ENCODE assay signal across 13 mouse cellular contexts in the genomic region with DNA sequence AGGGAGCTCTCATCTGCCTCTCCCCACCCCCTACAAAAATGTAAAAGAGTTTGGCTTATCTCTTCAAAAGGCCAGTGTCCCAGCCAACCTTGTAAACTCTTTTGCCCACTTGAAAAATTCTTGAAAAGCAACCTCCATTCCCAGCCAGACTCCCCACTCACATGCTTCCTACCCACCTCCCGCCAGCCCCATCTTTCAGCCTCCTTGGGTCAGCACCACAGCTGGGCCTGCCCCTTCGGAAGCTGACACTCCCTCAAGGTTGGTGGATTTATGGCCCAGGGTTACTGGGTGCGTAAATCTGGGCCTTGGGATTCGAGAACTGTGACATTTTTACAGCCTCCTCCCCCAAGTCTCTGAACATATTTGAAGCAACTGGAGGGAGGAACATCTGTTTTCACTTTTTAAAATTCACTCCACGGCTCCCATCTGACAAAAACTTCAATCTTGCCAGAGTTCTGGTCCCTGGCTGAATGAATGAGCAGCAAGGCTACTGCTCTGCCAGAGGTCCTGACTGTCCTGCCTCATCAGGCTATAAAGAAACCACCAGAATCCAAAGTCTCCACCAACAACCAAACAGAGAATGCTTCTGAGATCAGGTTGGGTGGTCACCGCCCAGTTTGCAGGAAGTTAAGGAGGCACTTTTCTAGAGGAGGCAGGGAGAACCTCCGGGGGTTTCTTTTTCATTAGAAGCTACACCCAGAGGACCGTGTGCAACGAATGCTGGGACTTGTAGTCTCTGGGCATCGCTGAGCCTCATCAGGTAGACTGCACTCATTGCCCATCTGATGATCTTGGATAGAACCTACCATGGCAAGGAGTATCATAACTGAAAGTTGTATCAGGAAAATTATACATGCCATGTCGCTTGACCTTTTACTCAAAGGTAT.
DNase-seq lines count a peak whose midpoint lies in the region; ATAC-seq and TF ChIP-seq lines count a peak whose summit lies in the region.
"Had no signal": no experiment of that assay in that cellular context is flagged by ENCODE, and none has a peak within 500 bp of the region (broad histone marks: within the 10 kb centered on the region; RNA-seq: fewer than 3 reads in every experiment).

No protein-coding gene starts in this region.

- H3K4me2 ChIP-seq in embryonic facial prominence, embryonic 11.5 days (ENCODE audit: low read depth, low read length), result no peak overlapping the region
- peak overlapping the region; percentile 28 for H3K4me2 ChIP-seq in limb, embryonic 14.5 days (replicated peaks; ENCODE audit: low read depth, low read length, severe bottlenecking)
- H3K4me2 ChIP-seq in liver, embryonic 12.5 days, result no peak overlapping the region

- no peak for TF ChIP-seq POLR2A in limb, embryonic 14.5 days (IDR thresholded peaks at IDR 0.05; ENCODE audit: borderline replicate concordance, extremely low read depth, insufficient read depth, insufficient read length)

- H3K4me1 ChIP-seq in ES-E14 (ENCODE audit: control insufficient read depth in 2 of 2, insufficient read depth in 2 of 2, low read length in 2 of 2, poor library complexity in 1 of 2), result 0 out of 4 replicates have a peak, but pooled peaks cover 2 to 5% of the 10 kb centered on the region in 2 experiments
- no peaks in the 10 kb centered on the region for H3K4me1 ChIP-seq in embryonic facial prominence, embryonic 11.5 days (ENCODE audit: control insufficient read depth, insufficient read depth, low read length)
- peaks cover 17% of the 10 kb centered on the region for H3K4me1 ChIP-seq in limb, embryonic 14.5 days (ENCODE audit: control insufficient read depth, insufficient read depth, low read length)
- no peaks in the 10 kb centered on the region for H3K4me1 ChIP-seq in liver, embryonic 12.5 days

- ATAC-seq in embryonic facial prominence, embryonic 11.5 days (replicated peaks; ENCODE audit: insufficient number of reproducible peaks, low FRiP score, low TSS enrichment, low read depth), result peak; percentile 52; the same call in 1 of the 2 replicates
- ATAC-seq in limb, embryonic 14.5 days (ENCODE audit: low FRiP score, low read depth), result peak; percentile 88
- ATAC-seq in liver, embryonic 12.5 days, result no peak

- no peaks in the 10 kb centered on the region for H3K9me3 ChIP-seq in ES-E14 (ENCODE audit: control insufficient read depth, insufficient read depth, low read depth, low read length)
- no peaks in the 10 kb centered on the region for H3K9me3 ChIP-seq in embryonic facial prominence, embryonic 11.5 days (replicated peaks; ENCODE audit: control insufficient read depth, low read length)
- H3K9me3 ChIP-seq in limb, embryonic 14.5 days (ENCODE audit: control insufficient read depth, low read length), result no peaks in the 10 kb centered on the region
- H3K9me3 ChIP-seq in liver, embryonic 12.5 days (replicated peaks), result no peaks in the 10 kb centered on the region

- DNase-seq in gastrocnemius, adult 2 months, result peak; percentile 31
- DNase-seq in gastrocnemius, adult 8-10 months (ENCODE audit: low spot score in 2 of 2), result no peak
- DNase-seq in ES-E14 (ENCODE audit: low read depth, low spot score), result no peak
- peak; percentile 67 for DNase-seq in embryonic facial prominence, embryonic 11.5 days (ENCODE audit: low spot score)
- DNase-seq in limb, embryonic 14.5 days (ENCODE audit: low spot score), result peak; percentile 76
- no peak for DNase-seq in layer of hippocampus, adult 9-10 months (ENCODE audit: low spot score)
- no peak for DNase-seq in cerebellum, adult 9-10 months
- DNase-seq: cerebellum, adult 8-10 months; gastrocnemius, postnatal 14 days; heart, postnatal 14 days; layer of hippocampus, adult 9-11 months had no signal

- no peak overlapping the region for H3K4me3 ChIP-seq in gastrocnemius, adult 2 months
- no peak overlapping the region for H3K4me3 ChIP-seq in ES-E14 (ENCODE audit: insufficient read depth in 1 of 2, low read depth in 1 of 2, low read length in 2 of 2, poor library complexity in 1 of 2, severe bottlenecking in 1 of 2)
- H3K4me3 ChIP-seq in embryonic facial prominence, embryonic 11.5 days (ENCODE audit: low read depth, low read length), result no peak overlapping the region
- H3K4me3 ChIP-seq in limb, embryonic 14.5 days (replicated peaks; ENCODE audit: low read length), result no peak overlapping the region
- no peak overlapping the region for H3K4me3 ChIP-seq in liver, embryonic 12.5 days

- no peak overlapping the region for H3K9ac ChIP-seq in ES-E14 (ENCODE audit: insufficient read depth, low read depth, low read length, poor library complexity, severe bottlenecking)
- no peak overlapping the region for H3K9ac ChIP-seq in embryonic facial prominence, embryonic 11.5 days (replicated peaks; ENCODE audit: low read length)
- H3K9ac ChIP-seq in limb, embryonic 14.5 days (ENCODE audit: low read depth, low read length, severe bottlenecking), result no peak overlapping the region
- H3K9ac ChIP-seq in liver, embryonic 12.5 days, result no peak overlapping the region

- no peaks in the 10 kb centered on the region for H3K27me3 ChIP-seq in embryonic facial prominence, embryonic 11.5 days (ENCODE audit: control insufficient read depth, insufficient read depth, low read length)
- no peaks in the 10 kb centered on the region for H3K27me3 ChIP-seq in limb, embryonic 14.5 days (ENCODE audit: control insufficient read depth, insufficient read depth, low read length)
- no peaks in the 10 kb centered on the region for H3K27me3 ChIP-seq in liver, embryonic 12.5 days (replicated peaks)

- H3K27ac ChIP-seq in gastrocnemius, adult 2 months, result peak overlapping the region; percentile 43; the same call in 1 of the 2 replicates
- no peak overlapping the region for H3K27ac ChIP-seq in ES-E14 (ENCODE audit: insufficient read depth, low read depth, low read length, poor library complexity, severe bottlenecking)
- H3K27ac ChIP-seq in embryonic facial prominence, embryonic 11.5 days (replicated peaks; ENCODE audit: low read depth, low read length), result no peak overlapping the region; the same call in 1 of the 2 replicates
- H3K27ac ChIP-seq in limb, embryonic 14.5 days (replicated peaks; ENCODE audit: low read depth, low read length), result peak overlapping the region; percentile 79
- no peak overlapping the region for H3K27ac ChIP-seq in liver, embryonic 12.5 days
- H3K27ac ChIP-seq: macrophage had no signal

- H3K36me3 ChIP-seq in ES-E14 (ENCODE audit: control insufficient read depth, insufficient read depth, low read length, poor library complexity, severe bottlenecking), result no peaks in the 10 kb centered on the region
- H3K36me3 ChIP-seq in embryonic facial prominence, embryonic 11.5 days (replicated peaks; ENCODE audit: control insufficient read depth, insufficient read depth, low read depth, low read length), result no peaks in the 10 kb centered on the region
- no peaks in the 10 kb centered on the region for H3K36me3 ChIP-seq in limb, embryonic 14.5 days (ENCODE audit: control insufficient read depth, insufficient read depth, low read length)
- no peaks in the 10 kb centered on the region for H3K36me3 ChIP-seq in liver, embryonic 12.5 days

- no peak for TF ChIP-seq CTCF in gastrocnemius, adult 2 months (IDR thresholded peaks at IDR 0.05)

- 56% methylated on average over 11 of the region's 11 CpGs for WGBS in embryonic facial prominence, embryonic 11.5 days
- 21% methylated on average over 11 of the region's 11 CpGs for WGBS in limb, embryonic 14.5 days
- WGBS in liver, embryonic 12.5 days (ENCODE audit: insufficient replicate concordance), result 60% methylated on average over 11 of the region's 11 CpGs

- intact Hi-C loops in gastrocnemius, adult 2 months (cut with DNase I), result no loop called here

- in situ Hi-C loops in ES-E14 (cut with MboI; ENCODE audit: low sequenced_read_pairs in 2 of 2, unreplicated experiment in 2 of 2), result no loop called here

TF ChIP-seq in ES-E14, 5 proteins besides CTCF, POLR2A, EP300 and RAD21:
- TF ChIP-seq MAFK (IDR thresholded peaks at IDR 0.05; ENCODE audit: insufficient read depth, low read depth, low read length), result no peak
- TF ChIP-seq HCFC1 (IDR thresholded peaks at IDR 0.05; ENCODE audit: borderline replicate concordance, insufficient read depth, low read length), result 0 out of 2 replicates have a peak, but pooled peaks have one; percentile 28

Comparison
In these comparisons a context has a peak if more than half of its experiments do, and no peak if none do; other contexts are left out.
1. DNase-seq: peak in gastrocnemius, adult 2 months (single experiment), embryonic facial prominence, embryonic 11.5 days (single experiment) and limb, embryonic 14.5 days (single experiment); none in gastrocnemius, adult 8-10 months (0 of 2), ES-E14 (single experiment), layer of hippocampus, adult 9-10 months (single experiment) and cerebellum, adult 9-10 months (single experiment).
2. H3K27ac ChIP-seq: peak in gastrocnemius, adult 2 months (single experiment) and limb, embryonic 14.5 days (single experiment); none in ES-E14 (single experiment), embryonic facial prominence, embryonic 11.5 days (single experiment) and liver, embryonic 12.5 days (single experiment).